Mouse (Mus musculus): ENCODE data around the gene Hist1h1a.
"Not testable (repeated sequence)": the region's sequence is repeated elsewhere in the genome, so short reads cannot be mapped to it uniquely, and the experiment has no call there.

Hist1h1a gene

DNA sequence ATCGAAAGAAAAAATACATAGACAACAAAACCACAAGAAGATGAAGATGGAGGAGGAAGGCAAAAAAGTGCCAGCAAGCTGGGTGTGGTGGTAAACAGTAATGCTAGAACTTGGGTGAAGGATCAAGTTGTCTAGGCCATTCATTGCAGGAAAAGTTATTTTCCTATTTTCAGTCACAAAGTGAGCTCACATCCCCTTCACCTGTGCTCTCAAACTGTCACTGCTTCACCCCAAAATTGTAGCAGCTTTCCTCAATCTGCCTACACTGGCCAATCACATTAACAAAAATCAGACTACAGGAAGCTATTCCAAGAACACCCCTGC lies 3.6 kb upstream of the Hist1h1a start:
- DNase-seq (ENCODE audit: low read depth, low spot score) = peak; percentile 61

DNA sequence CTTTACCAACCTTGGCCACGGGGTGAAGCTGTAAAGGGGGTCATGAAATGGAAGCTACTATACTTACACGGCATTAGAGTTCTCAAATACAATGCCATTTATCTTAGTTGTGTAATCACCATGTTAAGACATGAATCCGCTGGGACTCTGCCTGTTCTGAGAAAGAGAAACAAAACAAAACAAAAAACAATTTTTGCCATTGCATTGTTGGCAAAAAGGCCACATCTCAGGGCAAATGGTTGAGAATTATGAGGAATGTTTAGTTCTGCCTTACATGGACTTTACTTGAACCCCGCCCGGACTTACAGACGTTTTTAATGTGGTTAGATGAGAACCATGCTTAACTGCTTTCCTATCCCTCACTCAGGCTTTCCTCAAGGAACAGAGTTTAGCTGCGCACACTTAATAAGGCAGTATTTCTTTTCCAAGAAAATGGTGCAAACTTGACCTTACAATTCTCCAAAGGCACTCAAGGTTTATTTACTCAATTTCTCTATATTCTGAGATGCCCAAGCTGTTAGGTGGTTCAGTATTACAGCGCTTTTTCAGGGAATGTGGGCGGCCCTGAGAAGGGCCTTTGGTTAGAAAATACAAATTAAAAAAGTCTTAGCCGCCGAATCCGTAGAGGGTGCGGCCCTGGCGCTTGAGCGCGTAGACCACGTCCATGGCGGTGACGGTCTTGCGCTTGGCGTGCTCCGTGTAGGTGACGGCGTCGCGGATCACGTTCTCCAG lies 3.1 kb upstream of the Hist1h1a start:
- DNase-seq (ENCODE audit: low read depth, low spot score) = no peak

DNA sequence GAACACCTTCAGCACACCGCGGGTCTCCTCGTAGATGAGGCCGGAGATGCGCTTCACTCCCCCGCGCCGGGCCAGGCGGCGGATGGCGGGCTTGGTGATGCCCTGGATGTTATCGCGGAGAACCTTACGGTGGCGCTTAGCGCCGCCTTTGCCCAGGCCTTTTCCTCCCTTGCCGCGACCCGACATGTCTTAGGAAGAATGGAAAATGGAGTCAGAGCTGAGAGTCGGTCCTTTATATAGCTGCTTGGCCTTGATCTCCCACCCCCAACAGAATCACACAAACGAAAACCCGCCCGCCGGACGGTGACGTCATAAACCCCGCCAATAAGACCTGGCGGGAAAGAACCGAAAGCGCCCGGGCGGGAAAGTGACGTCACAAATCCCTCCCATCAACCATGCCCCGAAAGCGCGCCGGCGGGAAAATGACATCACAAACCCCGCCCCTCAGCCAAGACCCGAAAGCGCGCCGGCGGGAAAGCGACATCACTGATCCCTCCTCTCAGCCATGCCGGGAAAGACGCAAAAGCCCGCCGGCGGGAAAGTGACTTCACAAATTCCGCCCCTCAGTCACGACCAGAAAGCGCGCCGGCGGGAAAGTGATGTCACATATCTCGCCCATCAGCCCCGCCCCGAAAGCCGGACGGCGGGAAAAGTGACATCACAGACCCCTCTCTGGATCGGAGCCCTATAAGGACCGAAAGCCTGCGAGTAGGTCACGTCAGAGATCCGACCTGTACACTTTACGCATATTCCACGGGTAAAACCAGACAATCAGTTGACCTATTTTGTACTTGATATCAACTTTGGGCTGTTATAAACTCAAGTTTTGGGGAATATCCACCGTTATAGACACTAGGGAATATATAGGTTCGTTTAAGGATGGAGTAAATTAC lies 2.2 kb upstream of the Hist1h1a start, which contains the start of gene Hist1h4a:
Hist1h4a (minus strand) TSS at position 259 of the 893 bp plus-strand sequence.
- peak; percentile 98 for DNase-seq (ENCODE audit: low read depth, low spot score)

DNA sequence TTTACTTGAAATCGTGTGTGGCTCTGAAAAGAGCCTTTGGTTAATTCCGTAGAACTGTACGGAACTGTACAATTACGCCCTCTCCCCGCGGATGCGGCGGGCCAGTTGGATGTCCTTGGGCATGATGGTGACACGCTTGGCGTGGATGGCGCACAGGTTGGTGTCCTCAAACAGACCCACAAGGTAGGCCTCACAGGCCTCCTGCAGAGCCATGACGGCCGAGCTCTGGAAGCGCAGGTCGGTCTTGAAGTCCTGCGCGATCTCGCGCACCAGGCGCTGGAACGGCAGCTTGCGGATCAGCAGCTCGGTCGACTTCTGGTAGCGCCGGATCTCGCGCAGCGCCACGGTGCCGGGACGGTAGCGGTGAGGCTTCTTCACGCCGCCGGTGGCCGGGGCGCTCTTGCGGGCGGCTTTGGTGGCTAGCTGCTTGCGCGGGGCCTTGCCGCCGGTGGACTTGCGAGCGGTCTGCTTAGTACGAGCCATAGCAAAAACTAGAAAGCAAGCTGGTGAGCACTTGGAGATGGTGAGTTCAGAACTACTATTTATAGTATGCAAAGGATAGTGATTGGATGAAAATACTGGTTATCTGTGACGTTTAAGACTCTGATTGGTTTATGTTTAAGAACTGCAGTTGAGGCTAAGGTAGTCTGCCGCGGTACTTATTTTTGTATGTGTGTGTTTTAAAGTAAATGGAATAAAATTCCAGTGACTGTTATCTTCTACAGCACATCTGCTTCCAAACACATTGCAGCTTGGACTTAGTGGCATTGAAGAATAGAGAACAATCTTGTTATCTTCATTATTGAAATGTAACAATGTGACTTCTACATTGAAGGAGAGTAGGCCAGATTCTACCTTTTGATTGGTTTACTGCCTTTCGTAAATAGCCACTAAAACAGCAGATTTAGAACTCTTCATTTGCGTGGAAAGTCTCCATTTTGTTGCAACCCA lies 1.3 kb upstream of the Hist1h1a start, which contains the start of gene Hist1h3a:
Hist1h3a (minus strand) TSS at position 516 of the 951 bp plus-strand sequence.
- DNase-seq (ENCODE audit: low read depth, low spot score) = peak; percentile 86

DNA sequence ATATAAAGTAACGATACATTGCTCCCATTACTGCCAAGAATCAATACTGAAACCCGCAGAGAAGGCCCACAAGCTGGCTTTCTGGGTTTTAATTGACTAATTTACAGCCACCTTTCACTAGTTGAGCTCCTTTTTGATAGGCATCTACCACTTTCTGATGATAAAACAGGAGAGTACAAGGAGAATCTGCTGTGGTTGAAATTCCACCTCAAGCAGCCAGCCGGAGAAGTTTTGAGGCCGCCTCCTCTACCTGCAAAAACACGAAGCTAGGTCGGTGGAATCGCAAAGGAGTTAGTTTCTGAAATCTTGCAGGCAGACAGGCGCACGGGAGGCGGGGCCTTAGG lies 252 bp upstream of the Hist1h1a start:
- DNase-seq (ENCODE audit: low read depth, low spot score) = no peak

DNA sequence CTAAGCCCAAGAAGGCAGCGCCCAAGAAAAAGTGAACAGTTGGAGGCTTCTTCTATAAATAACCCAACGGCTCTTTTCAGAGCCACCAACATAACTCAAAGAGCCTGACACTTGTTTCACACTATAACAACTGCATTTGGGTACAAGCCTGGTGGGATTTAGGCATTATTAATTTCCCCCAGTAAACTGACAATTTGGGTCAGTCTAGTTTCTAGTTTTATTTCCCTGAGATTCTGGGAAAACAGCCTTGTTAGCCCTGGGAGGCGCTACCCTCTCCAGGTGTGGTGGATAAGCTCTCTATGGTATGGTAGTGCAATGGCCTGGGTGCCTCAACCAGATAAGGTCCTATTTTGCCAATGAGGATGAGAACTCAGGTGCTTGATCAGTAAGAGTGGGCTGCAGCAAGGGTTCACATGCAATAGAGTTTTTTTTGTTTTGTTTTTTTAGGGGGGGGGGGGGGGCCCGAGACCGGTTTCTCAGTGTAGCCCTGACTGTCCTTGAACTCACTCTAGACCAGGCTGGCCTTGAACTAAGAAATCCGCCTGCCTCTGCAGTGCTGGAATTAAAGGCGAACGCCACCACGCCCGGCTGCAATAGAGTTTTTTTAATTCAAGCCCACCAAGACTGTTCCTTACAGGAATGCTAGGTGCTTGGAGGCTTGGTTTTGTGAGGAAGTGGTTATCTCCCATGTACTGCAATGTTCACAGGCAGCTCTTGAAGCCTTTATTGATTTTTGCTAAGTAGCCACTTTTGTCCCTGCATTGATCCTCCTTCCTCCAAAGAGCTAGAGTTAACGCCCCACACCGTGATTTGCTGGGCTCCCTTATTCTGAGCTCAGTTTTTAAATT lies 1.1 kb downstream of the Hist1h1a start:
- no peak for DNase-seq (ENCODE audit: low read depth, low spot score)

DNA sequence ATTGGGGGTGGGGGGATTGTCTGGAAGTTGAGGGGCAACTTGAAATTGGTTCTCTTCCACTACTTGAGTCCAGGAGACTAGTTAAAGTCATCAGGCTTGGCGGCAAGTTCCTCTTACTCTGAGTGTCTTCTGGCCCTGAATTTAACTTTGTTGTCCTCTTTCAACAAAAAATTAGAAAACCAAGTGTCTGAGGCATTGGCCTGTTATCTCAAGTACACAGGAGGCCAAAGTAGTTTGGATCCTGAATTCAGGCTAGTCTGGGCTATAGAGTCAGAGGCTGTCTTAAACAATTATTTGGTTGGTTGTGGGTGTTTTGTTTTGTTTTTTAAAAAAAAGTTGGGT lies 1.7 kb downstream of the Hist1h1a start:
- DNase-seq (ENCODE audit: low read depth, low spot score) = no peak

DNA sequence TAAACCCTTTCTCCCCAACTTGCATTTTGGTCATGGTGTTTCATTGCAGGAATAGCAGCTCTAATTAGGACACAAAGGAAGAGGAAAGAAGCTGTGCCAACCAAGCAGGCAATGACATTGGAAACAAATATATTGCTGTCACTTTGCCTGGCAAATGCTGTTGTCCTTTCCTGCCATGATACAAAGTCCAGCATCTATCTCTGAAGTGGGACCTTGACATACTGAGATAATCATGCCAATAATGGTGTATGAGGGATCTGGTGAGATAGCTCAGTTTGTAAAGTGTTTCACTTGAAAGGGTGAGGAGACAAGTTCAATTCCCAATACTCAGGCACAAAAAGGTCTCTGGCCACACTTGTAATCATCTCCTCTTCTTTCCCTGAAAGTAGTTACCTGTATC lies 3.3 kb downstream of the Hist1h1a start:
- no peak for DNase-seq (ENCODE audit: low read depth, low spot score)

DNA sequence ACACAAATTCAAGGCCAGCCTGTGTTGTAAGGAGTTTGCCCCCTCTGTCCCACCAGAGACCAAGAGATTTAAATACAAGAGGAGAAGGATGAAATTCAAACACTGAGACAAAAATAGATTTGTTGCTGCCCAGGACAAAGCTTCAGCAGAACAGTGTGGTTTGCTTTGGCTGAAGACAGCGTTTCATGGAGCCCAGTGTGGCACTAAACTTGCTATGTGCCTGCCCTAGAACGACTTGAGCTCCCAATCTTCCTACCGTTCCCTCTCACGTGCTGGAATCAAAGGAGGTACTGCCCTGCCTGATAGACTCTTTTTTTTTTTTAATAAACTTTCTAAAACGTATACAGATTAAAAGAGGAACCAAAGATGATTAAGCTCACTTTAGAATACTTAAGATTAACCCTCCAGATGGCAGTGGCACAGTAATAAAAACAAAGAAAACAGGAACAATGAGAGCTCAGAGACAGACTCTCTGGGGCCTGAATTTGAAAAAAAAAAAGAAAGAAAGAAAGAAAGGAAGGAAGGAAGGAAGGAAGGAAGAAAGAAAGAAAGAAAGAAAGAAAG lies 5.5 kb downstream of the Hist1h1a start:
- DNase-seq (ENCODE audit: low read depth, low spot score) = no peak

DNA sequence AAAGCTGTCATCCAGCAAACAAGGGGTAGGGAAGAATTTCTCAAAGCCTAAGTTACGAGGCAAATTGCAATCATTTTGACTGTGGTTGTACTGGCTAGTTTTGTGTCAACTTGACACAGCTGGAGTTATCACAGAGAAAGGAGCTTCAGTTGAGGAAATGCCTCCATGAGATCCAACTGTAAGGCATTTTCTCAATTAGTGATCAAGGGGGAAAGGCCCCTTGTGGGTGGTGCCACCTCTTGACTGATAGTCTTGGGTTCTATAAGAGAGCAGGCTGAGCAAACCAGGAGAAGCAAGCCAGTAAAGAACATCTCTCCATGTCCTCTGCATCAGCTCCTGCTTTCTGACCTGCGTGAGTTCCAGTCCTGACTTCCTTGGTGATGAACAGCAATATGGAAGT lies 6.1 kb downstream of the Hist1h1a start, which contains the start of gene Trim38:
Trim38 (plus strand) TSS at position 301 of the 400 bp plus-strand sequence.
- DNase-seq (ENCODE audit: low read depth, low spot score) = not testable (repeated sequence)

DNA sequence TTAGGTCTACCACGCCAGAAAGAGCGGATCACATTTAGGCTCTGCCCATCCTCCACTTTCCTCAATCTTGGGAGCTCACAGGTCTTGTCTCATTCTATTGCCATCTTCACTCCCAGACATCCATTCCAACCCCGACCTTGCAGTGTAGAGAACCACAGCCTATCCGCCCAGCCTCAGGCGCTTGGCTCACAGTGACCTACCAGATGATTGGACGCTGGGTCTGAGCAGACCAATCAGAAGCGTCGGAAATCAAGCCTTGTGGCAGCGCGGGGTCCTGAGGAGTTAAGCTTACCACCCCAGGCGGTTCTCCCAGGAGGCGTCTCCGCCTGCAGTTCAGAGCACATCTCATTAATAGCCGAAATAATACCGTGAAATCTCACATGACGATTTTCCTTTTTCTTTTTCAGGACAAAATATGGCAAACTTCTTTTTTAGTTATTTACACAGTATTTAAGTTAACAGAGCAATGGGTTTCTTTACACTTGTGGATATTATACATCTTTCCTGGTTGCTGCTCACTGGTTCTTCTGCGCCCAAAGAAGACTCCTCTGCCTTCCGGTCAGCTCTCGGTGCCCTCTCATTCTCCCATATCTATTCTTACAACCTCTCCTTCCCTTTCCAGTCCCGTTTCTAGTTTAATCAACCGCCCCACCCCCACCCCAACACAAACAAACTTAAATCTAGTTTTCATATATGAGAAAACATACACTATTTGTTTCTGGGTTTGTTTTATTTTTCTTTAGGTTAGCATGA lies 9.3 kb downstream of the Hist1h1a start:
- peak; percentile 81 for DNase-seq (ENCODE audit: low read depth, low spot score)

DNA sequence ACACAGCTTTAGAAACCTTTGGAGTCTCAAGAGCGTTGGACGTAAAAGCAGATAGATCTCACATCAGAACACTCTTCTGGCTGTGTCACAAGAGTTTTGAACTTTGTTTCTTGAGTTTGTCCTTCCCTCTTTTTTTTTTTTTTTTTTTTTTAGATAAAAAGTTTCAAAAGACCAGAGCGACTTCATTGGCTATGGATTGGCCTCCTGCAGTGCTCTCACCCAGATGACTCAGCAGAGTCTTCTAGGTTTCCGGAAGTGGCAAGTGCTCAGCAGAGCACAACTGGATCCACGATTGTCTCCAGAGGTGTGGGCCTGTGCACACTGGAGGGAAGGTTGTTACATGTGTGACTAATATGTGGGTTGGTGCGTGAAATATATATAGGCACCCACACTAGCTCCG lies 14.9 kb downstream of the Hist1h1a start:
- no peak for DNase-seq (ENCODE audit: low read depth, low spot score)

DNA sequence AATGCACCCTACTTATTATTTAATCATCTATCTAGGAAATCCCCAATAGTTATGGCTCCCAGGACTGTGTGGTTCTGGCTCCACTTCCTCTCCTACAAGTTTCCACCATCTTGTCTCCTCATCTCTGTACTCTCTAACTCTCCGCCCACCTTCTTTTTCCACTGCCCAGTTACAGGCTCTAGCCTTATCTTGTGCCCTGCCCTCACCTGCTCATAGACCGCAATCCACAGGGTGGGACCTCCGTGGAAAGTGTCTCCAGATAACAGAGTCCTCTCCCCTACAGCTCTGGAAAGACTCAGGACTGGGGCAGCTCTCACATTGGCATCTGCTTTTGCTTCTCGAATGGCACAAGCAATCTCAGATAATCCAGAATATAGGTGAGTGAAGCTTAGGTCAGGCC lies 15.6 kb downstream of the Hist1h1a start:
- no peak for DNase-seq (ENCODE audit: low read depth, low spot score)

DNA sequence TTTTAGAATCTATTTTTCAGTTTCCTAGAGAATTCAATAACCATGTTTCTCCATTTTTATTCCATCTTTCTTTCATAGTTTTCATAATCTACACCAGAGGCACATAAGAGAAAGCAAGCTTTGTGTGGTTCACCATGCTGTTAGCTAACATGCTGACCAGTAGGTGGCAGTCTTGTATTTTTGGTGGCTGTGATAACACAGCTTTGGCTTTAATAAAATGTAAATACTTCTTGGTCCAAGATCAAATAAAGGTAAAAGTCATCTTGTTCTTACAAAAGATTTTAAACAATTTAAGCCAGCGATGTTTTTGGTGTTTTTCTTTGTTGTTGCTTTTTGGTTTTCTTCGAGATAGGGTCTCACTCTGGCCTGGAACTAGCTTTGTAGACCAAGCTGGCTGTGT lies 29.1 kb downstream of the Hist1h1a start:
- DNase-seq (ENCODE audit: low read depth, low spot score) = peak; percentile 66

DNA sequence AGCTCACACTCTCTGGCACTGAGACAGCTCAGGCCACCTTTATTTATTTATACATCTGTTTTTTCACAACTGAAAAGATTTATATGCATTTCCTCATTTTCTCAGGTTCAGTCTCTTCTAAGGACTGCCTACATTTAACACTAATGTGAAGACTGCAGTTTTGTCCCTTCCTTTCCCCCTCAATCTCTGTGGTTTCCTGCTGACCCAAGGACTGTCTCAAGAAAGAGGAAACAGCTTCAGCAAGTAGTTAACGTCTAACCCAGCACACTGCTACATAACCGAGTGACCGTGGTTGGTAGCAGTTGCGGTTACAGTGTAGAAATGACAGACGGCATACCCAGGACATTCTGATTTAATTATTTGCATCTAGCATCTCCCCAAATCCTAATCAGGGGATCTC lies 35.9 kb downstream of the Hist1h1a start:
- no peak for DNase-seq (ENCODE audit: low read depth, low spot score)

DNA sequence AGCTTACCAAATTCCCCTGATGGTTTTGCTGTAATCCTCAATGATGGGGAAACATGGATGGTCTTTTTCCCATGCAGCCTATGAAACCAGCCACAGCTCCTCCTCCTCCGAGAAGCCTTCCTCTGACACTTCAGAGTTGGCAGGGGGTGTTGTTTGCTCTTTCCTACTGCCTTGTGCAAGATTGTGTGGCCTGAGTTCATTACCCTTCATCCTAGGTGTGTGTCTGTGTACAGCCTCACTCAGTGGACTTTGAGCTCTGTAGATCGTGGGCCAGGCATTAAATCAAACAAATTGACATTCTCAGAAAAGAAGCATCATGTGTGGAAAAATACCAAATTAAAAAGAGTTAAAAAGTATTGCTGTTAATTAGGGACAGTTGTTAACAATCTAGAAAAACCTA lies 41.1 kb downstream of the Hist1h1a start:
- no peak for DNase-seq (ENCODE audit: low read depth, low spot score)

DNA sequence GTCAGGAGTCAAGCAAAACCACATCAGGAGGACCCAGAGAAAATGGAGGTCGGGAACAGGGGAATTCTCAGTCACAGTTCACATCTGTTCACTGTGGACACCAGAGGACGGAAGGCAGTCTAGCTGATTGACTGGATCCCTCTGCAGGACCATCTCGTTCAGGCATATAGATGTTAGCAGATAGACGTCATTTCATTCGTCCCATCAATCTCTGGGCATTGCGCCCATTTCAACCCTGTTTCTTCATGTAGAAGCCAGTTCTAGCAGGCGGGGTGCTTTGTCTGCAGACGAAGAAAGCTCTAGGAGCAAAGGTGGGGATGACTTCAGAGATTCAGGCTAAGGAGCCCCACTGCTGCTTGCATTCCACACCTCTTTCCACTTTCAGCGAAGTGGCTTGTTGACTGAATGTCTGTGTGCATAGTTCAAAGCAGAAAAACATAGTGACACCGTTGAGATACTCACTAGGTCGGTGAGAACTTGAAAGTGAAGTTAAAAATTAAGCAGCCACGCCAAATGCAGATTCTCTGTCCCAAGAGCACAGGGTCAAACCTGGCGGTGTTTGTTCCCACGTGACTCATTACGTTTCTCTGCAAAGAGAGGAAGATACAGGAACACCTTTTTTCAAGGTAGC lies 43.1 kb downstream of the Hist1h1a start, which contains the start of gene Slc17a2:
Slc17a2 (plus strand) TSS at position 572 of the 631 bp plus-strand sequence.
- DNase-seq (ENCODE audit: low read depth, low spot score) = no peak

Measured in mesoderm, embryonic 11.5 days (tissue).